Mouse (Mus musculus) C2C12 (cell line): ENCODE results near the gene Rapgef2. TPM values are rescaled to one million over a fixed set of nuclear protein-coding genes. Genes with fewer than 3 reads are reported as not detected.
A peak's percentile ranks its signal among the peaks of the same experiment; 100 is the strongest.

Experiments
- H3K27me3 ChIP-seq: one replicate; pipeline ENCODE4 v1.6.1; 2011; ENCODE audit not compliant: control insufficient read depth, insufficient read depth, insufficient read length
- H3K36me3 ChIP-seq: one replicate; pipeline ENCODE4 v1.6.1; 2011; ENCODE audit not compliant: control insufficient read depth, insufficient read depth
- H3K4me3 ChIP-seq: one replicate; pipeline ENCODE4 v1.5.1; 2011; ENCODE audit warnings: mild to moderate bottlenecking, control low read depth; ENCODE audit not compliant: poor library complexity, insufficient read depth, severe bottlenecking
- H3K79me2 ChIP-seq: one replicate; pipeline ENCODE4 v1.6.1; 2011; ENCODE audit not compliant: control insufficient read depth, insufficient read depth
- H3K79me3 ChIP-seq: one replicate; pipeline ENCODE4 v1.6.1; 2011; ENCODE audit warnings: low read depth, control low read depth
- H3ac ChIP-seq: one replicate; pipeline ENCODE3; 2011; ENCODE audit warnings: low read depth; ENCODE audit not compliant: control insufficient read depth, insufficient read length
- CEBPB ChIP-seq: IDR thresholded peaks from one replicate; pipeline ENCODE4 v1.6.1; 2011; ENCODE audit warnings: low read depth, mild to moderate bottlenecking, control low read depth, moderate library complexity
- CTCF ChIP-seq: IDR thresholded peaks from one replicate; pipeline ENCODE4 v1.5.1; 2011; ENCODE audit not compliant: control insufficient read depth, insufficient read depth, insufficient read length
- FOSL1 ChIP-seq: IDR thresholded peaks from one replicate; pipeline ENCODE4 v1.8.0; 2011; ENCODE audit warnings: mild to moderate bottlenecking, low read length; ENCODE audit not compliant: poor library complexity, insufficient read depth, severe bottlenecking
- MAX ChIP-seq: IDR thresholded peaks from one replicate; pipeline ENCODE4 v1.6.1; 2011; ENCODE audit warnings: mild to moderate bottlenecking, control low read depth
- MYOD1 ChIP-seq: IDR thresholded peaks from one replicate; pipeline ENCODE4 v1.6.1; 2011; ENCODE audit warnings: low read depth; ENCODE audit not compliant: control insufficient read depth, insufficient read length
- MYOG ChIP-seq: IDR thresholded peaks from one replicate; pipeline ENCODE4 v1.6.1; 2011; ENCODE audit not compliant: control insufficient read depth, insufficient read length; ENCODE audit errors: extremely low read depth
- USF1 ChIP-seq: IDR thresholded peaks from one replicate; pipeline ENCODE4 v1.6.1; 2011; ENCODE audit warnings: low read depth, mild to moderate bottlenecking, control low read depth, moderate library complexity
- polyA plus RNA-seq: library from polyadenylated mRNA; unstranded; fragments of >200 nt; fragmentation: generic; extraction: Trizol; gene quantifications from one replicate; pipeline ENCODE4 v1.2.1, GENCODE M21; 2012; ENCODE audit warnings: missing spikeins

Gene Rapgef2
- polyA plus RNA-seq, 1 experiment: 5.6 TPM

GRCm38 (mm10) chr3:79296586-79296985 is 10.3 kb upstream of the Rapgef2 start:
- no peaks in the 10 kb centered on the region for H3K27me3 ChIP-seq
- no peaks in the 10 kb centered on the region for H3K79me2 ChIP-seq
- no peaks in the 10 kb centered on the region for H3K36me3 ChIP-seq
- H3K4me3 ChIP-seq: no peak overlapping the region
- TF ChIP-seq MAX: no peak
- no peak for TF ChIP-seq MYOD1
- no peak for TF ChIP-seq MYOG
- no peak for TF ChIP-seq USF1
- no peak for TF ChIP-seq CTCF
- no peak for TF ChIP-seq FOSL1
- TF ChIP-seq CEBPB: no peak
- no peaks in the 10 kb centered on the region for H3K79me3 ChIP-seq
- H3ac ChIP-seq: no peak overlapping the region

- TF ChIP-seq MYOD1 (no peak), CEBPB (no peak), USF1 (no peak), MYOG (no peak), CTCF (no peak), FOSL1 (no peak), MAX (no peak)
- Histone ChIP-seq H3K4me3 (no peak overlapping the region), H3K27me3 (no peaks in the 10 kb centered on the region), H3ac (no peak overlapping the region), H3K79me2 (no peaks in the 10 kb centered on the region), H3K79me3 (no peaks in the 10 kb centered on the region), H3K36me3 (no peaks in the 10 kb centered on the region)
These were observed 9.7 kb upstream of the Rapgef2 start for GRCm38 (mm10) chr3:79296049-79296448.

DNA sequence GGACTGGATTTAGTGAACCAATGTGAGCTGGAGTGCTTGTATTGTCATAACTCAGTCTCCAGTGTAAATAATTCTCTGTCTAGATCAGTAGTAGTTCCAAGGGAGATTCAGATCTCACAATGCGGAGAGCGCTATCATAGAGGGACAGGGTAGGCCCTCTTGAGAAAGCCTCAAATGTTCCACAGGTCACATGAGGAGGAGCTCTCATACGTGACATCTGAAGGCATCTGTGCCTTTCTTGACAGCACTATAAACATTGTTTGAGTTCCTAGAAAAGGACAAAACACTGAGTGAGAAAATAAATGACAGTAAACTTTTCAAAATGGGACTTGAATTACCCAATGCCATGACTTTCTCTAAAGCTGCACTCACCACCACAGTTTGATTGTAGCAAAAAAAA is 8.4 kb upstream of the Rapgef2 start:
- no peaks in the 10 kb centered on the region for H3K27me3 ChIP-seq
- H3K79me2 ChIP-seq: no peaks in the 10 kb centered on the region
- H3K4me3 ChIP-seq: no peak overlapping the region
- no peak overlapping the region for H3ac ChIP-seq
- no peaks in the 10 kb centered on the region for H3K79me3 ChIP-seq
- H3K36me3 ChIP-seq: no peaks in the 10 kb centered on the region
- TF ChIP-seq FOSL1 (no peak), USF1 (no peak), CTCF (no peak), MYOD1 (no peak), CEBPB (no peak), MAX (no peak), MYOG (no peak)

- Histone ChIP-seq H3K4me3 (no peak overlapping the region), H3K79me2 (no peaks in the 10 kb centered on the region), H3K36me3 (no peaks in the 10 kb centered on the region), H3K27me3 (no peaks in the 10 kb centered on the region), H3K79me3 (no peaks in the 10 kb centered on the region), H3ac (no peak overlapping the region)
- TF ChIP-seq MAX (no peak), MYOD1 (no peak), USF1 (no peak), FOSL1 (no peak), CTCF (no peak)
These were observed 6.7 kb upstream of the Rapgef2 start for GRCm38 (mm10) chr3:79293023-79293422.

GRCm38 (mm10) chr3:79289050-79289449 is 2.7 kb upstream of the Rapgef2 start:
- H3ac ChIP-seq: no peak overlapping the region
- TF ChIP-seq CTCF (no peak), MAX (no peak), CEBPB (no peak), MYOG (no peak), FOSL1 (no peak), MYOD1 (no peak), USF1 (no peak)
- no peaks in the 10 kb centered on the region for H3K27me3 ChIP-seq
- H3K79me3 ChIP-seq: peaks cover 23% of the 10 kb centered on the region
- no peaks in the 10 kb centered on the region for H3K36me3 ChIP-seq
- H3K79me2 ChIP-seq: peaks cover 24% of the 10 kb centered on the region
- H3K4me3 ChIP-seq: no peak overlapping the region

DNA sequence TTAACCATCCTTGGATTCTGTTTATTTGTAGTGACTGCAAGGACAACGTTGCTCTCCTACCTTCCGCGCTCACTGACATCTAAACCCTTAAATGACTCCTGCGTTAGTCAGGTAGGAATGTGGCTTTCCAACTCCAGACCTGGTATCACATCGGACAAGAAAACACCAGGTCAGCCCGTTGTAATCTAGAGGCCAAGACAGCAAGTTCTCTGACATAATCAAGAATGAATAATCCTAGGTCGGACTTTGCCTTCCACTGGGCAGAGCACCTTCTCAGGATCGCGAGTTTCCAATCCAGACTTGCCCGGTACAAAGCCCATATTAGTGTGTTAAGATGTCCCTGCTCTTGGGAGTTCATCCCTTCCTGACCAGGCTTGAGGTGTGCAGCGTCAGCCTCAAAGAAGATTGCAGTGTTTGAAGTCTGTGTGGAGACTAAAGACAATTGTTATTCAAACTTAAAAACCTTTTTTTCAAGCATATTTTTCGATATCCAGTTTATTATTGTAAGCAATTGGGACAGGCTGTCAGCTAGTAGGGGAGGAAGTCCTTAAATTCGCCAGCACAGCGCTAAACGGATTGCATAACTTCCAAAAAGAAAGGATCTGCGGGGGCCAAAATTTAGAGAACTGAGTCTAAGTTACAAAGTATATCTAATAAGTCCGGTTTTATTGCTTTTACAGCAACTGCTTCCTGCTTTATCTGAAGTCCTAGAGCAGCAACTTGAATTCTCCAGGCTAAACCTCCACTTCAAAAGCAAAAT is 1.6 kb upstream of the Rapgef2 start:
- H3K4me3 ChIP-seq: peak overlapping the region; percentile 71
- no peaks in the 10 kb centered on the region for H3K27me3 ChIP-seq
- peaks cover 31% of the 10 kb centered on the region for H3K79me3 ChIP-seq
- peak overlapping the region; percentile 87 for H3ac ChIP-seq
- peaks cover 36% of the 10 kb centered on the region for H3K79me2 ChIP-seq
- TF ChIP-seq FOSL1 (no peak), MYOD1 (no peak), CTCF (no peak)
- no peaks in the 10 kb centered on the region for H3K36me3 ChIP-seq
